Mouse (Mus musculus): Measurements from ENCODE around the gene Lyg2.

Gene Lyg2

DNA sequence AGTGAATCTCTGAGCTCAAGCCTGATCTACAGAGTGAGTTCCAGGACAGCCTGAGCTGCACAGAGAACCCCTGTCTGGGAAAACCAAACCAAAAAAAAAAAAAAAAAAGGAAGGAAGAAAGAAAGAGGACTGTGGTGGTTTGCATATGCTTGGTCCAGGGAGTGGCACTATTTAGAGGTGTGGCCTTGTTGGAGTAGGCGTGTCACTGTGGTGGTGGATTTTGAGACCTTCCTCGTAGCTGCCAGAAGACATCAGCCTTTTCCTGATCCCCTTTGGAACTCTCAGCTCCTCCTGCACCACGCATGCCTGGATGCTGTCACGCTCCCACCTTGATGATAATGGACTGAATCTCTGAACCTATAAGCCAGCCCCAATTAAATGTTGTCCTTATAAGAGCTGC is 32.9 kb downstream of the Lyg2 start:
- no peak for DNase-seq (ENCODE audit: low spot score in 2 of 2)

DNA sequence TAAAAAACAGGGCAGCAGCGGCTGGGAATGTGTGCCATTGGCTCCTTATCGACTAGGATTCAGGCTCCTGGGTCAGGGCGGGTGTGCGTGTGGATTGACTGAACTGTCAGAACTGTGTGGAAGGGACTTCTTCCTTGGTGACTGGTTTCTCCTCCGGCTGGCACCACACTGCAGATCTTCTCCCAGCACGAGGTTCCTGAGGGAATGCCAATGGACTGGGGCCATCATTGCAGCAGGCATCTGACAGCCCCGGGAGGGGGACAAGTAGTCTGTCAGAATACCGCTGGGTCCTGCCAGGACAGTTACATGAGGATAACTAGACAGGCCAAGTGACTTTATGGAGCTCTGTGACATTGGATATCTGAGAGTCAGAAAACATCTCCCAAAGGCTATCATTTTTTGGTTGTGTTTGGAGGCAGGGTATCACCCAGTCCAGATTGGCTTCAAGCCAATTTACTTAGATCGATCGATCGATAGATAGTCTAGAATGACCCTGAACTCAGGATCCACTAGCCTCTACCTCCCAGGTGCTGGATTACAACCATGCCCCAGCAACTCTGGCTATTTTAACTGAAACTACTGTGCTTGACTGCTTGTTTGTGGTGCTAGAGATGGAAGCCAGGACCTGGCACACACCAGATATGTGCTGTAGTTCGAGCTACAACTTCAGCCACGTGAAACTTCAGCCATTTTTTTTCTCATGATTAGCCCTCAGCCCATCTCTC is 38.4 kb downstream of the Lyg2 start:
- DNase-seq (ENCODE audit: low spot score in 2 of 2) = no peak

DNA sequence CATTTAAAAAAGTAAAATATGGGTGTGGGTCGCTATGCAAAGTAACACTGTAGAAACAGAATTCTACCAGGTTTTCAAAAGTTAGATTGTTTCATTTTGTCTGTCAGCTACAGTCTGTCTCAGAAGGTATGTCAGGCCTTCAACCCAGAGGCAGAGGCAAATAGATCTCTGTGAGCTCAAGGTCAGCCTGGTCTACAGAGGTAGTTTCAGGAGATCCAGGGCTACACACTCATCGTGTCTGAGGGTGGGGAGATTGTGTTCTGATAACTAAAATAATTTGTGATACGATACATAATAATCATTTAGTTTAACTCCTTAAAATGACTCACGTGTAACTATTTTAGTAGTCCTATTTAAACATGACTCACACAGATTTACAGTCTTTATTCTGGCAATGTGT is 43.1 kb downstream of the Lyg2 start:
- DNase-seq (ENCODE audit: low spot score in 2 of 2) = no peak

DNA sequence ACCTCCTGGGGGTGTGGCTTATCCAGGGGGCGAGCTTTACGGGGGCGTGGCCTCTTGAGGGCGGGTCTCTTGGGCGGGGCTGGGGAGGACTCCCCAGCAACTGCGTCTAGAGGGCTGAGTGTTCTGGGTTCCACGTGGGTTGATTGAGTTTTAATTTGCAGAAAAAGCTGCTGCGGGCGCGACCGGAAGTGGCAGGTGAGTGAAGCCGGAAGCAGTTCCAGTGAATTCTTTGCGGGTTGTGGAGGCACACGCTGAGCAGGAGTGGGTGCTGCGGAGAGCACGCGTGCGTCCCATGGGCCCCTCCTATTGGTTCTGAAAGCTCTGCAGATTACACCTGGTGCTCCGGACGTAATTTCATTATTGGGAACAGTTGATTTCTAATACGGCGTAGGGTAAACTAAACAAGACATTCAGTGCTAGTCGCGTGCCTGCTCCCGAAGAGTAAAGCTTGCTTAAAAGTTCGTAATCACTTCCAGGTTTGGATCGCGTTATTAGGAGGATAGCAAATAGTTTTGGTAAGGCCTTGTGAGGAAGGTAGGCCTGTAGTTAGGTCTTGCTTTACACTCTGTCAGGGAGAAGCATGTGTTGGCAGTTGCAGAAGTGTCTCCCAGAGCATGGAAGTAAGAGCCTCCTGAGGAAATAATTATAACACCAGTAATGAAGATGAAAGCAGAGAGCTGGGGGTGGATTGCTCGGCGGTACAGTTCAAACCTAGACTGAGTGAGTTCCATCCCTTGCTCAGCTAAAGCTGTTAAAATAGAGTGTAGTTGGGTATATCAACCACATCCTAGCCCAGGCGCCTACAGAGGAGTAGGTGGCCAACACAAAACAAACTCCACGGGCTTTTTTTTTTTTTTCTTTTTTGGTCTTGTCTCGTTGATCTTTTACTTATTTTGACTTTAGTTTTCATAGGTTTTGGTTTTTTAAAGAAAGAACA is 43.9 kb downstream of the Lyg2 start:
- peak; percentile 68 to 79 for DNase-seq (ENCODE audit: low spot score in 2 of 2)

DNA sequence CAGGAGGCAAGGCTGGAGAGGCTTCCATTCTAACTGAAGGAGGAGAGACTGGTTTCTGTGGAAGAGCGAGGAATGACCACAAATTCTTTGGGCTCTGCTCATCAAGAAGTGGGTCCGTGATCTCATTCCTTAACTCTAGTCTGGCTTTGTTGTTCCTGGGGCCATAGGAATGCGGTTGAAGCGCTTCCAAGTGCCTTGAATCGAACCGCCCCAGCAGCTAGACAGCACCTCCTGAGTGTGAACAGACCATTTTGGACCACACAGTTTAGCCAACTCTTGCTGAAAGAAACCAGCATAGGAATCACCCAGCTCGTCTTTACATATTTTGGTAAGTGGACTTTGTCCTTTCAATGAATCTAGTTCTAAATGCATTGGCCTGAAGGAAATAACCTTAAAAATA is 44.6 kb downstream of the Lyg2 start, which contains the start of gene Lipt1:
Lipt1 (plus strand) TSS at position 35 of the 400 bp plus-strand sequence.
- DNase-seq (ENCODE audit: low spot score in 2 of 2) = no peak

DNA sequence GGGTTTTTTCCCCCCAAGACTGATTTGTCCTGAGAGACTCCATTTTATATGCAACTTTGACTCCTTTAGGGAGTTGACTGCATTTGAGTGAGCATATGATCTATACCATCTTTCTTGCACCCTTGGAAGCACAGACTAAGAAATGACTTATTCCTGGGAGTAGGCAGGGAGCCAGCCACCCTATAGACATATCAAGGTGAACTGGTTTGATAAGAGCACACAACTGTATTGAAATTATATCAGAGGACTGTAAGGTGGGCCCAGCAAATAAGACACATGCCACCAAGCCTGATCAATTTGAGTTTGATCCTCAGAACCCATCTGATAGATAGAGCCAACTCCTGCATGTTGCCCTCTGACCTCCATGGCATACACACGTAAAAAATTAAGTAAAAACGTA is 46.9 kb downstream of the Lyg2 start:
- no peak for DNase-seq (ENCODE audit: low spot score in 2 of 2)

DNA sequence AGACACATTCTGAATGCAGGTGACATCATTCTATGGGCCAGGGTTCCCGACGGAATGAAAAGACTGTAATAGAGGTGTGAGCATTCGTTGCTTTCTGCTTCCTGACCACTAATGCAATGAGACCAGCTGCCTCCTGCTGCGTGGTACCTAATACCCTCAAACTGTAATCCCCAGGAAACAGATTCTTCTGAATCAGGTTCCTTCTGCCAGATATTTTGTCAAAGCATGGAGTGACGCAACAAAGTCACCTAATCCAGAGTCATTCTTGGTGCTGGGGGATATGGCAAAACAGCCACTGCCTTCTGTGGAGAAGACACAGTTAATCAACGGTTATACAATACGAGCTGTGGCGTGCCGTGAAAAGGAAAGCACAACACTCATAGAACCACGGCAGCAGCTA is 47.7 kb downstream of the Lyg2 start:
- no peak for DNase-seq (ENCODE audit: low spot score in 2 of 2)

DNA sequence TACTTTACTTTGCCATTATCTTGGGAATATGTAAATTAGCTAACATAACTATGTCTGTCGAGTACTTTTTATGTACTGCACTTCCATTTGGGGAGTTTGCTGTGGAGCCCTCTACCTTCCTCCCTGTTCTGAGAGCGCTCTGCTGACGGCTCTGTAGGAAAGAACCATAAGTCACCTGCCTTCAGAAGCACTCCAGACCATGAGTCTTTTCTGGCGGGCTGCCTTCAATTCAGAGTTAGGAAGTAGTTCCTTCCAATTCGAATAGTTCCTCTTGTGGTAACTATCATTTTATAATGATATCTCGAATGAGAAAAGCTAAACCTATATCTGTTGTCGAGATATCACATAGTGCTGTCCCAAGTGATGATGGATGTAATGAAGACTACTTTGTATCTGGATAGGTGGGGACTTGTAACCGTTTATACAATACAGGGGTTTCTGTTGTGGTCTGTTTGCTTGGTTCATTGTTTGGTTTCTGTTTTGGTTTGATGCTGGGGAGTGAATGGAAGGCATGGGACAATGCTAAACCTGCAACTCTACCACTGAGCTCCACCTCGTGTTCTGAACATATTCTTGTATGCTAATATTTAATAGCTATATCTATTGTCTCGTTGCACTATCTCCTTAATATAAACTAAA is 48.5 kb downstream of the Lyg2 start:
- no peak for DNase-seq (ENCODE audit: low spot score in 2 of 2)

DNA sequence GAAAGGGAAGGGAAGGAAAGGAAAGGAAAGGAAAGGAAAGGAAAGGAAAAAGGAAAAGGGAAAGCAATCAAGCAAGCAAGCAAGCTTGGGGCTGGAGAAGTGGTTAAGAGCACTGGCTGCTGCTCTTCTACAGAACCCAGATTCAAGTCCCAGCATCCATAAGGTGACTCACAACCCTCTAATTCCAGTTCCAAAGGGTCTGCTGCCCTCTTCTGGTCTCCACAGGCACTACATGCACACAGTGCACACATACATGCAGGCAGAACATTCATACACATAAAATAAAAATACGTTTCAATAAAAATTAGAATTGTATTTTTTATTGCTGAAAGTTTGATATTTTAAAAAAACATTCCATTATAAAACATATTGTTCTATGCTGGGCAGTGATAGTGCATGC is 49.2 kb downstream of the Lyg2 start:
- DNase-seq (ENCODE audit: low spot score in 2 of 2) = no peak

DNA sequence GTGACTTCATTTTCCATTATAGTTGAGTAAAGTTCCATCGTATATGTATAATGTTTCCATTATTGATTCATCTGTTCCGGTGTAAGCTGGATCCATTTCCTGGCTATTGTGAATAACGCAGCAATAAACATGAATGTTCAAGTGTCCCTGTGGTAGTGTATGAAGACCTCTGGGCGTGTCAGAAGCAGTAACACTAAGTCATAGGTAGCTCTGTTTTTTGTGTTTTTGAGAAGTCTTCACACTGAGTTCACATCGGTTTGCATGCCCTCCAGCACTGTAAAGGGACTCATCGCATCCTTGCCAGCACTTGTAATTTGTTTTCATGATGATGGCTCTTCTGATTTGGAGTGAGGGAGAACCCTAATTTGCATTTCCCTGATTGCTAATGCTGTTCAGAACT is 50.0 kb downstream of the Lyg2 start, which contains the start of gene Tsga10:
Tsga10 (minus strand) TSS at position 144 of the 400 bp plus-strand sequence.
- DNase-seq (ENCODE audit: low spot score in 2 of 2) = no peak

DNA sequence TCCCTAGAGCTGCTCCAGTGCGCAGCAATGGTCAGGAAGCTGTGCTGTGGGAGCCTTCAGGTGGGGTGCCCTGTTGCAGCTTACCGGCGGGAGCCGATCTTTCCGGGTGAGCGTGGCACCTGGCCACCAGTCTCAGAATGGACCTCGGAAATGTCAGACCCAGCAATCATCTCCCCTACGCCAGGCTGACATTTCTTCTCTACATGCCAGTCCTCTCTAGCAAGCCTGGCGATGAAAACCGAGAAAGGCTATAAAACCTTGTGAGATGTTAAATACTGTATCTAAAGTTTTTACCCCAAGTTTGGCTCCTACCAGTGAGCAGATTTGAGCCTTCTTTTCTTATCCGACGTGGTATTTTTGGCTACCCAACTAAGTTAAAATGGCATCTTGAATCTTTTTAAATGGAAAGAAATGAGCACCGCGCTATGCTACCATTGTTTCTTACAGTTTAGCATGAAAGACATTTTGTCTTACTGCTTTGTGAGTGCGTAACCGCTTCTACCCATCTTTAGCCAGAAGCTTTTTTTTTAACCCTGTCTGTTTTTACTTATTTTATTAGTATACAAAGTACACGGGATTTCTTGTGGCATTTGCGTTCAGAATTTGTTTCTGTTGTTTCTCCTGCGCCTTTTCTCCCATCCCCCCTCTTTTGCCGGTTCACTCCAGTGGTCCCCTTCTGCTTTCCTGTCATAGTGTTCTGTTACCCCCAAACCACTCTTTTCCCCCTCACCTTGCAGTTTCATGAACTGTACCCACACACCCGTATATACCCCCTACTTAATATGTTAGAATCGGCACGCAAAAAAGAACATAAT is 50.7 kb downstream of the Lyg2 start:
- no peak for DNase-seq (ENCODE audit: low spot score in 2 of 2)

DNA sequence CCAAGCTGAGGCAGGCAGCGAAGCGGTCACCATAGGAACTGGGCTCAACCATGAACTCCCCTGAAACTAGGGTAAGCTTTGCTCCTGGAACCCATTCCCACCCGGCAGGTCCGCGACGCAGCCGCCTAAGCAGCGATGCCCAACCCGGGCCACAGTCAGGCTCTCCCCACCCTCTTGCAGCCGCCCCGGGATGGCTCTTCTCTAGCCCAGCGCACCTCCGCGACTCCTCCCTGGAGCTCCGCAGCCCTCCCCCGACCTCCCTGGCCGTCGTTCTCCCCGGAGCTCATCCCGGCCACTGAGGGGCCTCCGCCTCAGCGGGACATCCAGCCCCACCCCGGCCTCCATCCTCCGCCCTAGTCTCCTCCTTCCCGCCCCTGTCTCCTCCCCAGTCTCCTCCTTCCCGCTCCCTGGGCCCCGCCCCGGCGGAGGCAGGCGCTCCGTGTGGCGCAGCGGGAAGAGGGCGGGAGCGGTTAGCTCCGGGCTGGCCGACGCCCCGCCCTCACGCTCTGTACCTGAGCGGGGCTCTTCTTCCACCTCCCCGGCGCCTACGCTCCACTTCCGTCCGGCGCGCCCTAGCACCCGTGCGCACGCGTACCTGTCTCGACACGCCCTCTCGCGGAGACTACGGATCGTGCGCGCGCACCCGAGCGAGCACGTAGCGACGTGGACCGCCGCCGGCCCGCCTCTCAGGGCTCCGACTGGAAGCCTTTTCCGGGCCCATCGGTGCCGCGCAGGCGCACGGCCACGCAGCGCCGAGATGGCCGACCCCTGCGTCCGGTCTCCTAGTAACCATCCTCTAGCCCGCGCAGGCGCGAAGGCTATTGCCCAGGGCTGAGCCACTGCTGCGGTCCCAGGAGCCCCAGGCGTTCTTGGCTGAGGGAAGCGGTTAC is 51.5 kb downstream of the Lyg2 start:
- DNase-seq (ENCODE audit: low spot score in 2 of 2) = peak; percentile 99

Measured in frontal cortex, postnatal 14 days (tissue).